ENCODE assay signal across 9 mouse cellular contexts in genomic region chr1:143788584-143789227, GRCm38 (mm10). TPM values are rescaled to one million over a fixed set of nuclear protein-coding genes. Genes with fewer than 3 reads are reported as not detected.
DNase-seq lines count a peak whose midpoint lies in the region; ATAC-seq and TF ChIP-seq lines count a peak whose summit lies in the region.
"Had no signal": no experiment of that assay in that cellular context is flagged by ENCODE, and none has a peak within 500 bp of the region (broad histone marks: within the 10 kb centered on the region; RNA-seq: fewer than 3 reads in every experiment).

No protein-coding gene starts in this region.

- H3K9me3 ChIP-seq in kidney, embryonic 14.5 days (ENCODE audit: control insufficient read depth, low read length) = no peaks in the 10 kb centered on the region
- no peaks in the 10 kb centered on the region for H3K9me3 ChIP-seq in ES-E14 (ENCODE audit: control insufficient read depth, insufficient read depth, low read depth, low read length)
- no peaks in the 10 kb centered on the region for H3K9me3 ChIP-seq in hindbrain, embryonic 12.5 days (replicated peaks)

- H3K9ac ChIP-seq in kidney, embryonic 14.5 days (ENCODE audit: low read depth, low read length) = no peak overlapping the region
- no peak overlapping the region for H3K9ac ChIP-seq in ES-E14 (ENCODE audit: insufficient read depth, low read depth, low read length, poor library complexity, severe bottlenecking)
- no peak overlapping the region for H3K9ac ChIP-seq in hindbrain, embryonic 12.5 days

- H3K36me3 ChIP-seq in kidney, embryonic 14.5 days (ENCODE audit: control insufficient read depth, insufficient read depth, low read length) = peaks cover 4% of the 10 kb centered on the region; the same call in 1 of the 2 replicates
- H3K36me3 ChIP-seq in ES-E14 (ENCODE audit: control insufficient read depth, insufficient read depth, low read length, poor library complexity, severe bottlenecking) = peaks cover 5% of the 10 kb centered on the region
- H3K36me3 ChIP-seq in hindbrain, embryonic 12.5 days = no peaks in the 10 kb centered on the region

- in situ Hi-C loops in ES-E14 (cut with MboI; ENCODE audit: low sequenced_read_pairs in 2 of 2, unreplicated experiment in 2 of 2) = no loop called here

- no peak overlapping the region for H3K4me2 ChIP-seq in kidney, embryonic 14.5 days (replicated peaks; ENCODE audit: low read depth, low read length)
- no peak overlapping the region for H3K4me2 ChIP-seq in hindbrain, embryonic 12.5 days (replicated peaks)

- no peaks in the 10 kb centered on the region for H3K4me1 ChIP-seq in kidney, embryonic 14.5 days (ENCODE audit: control insufficient read depth, insufficient read depth, low read length)
- H3K4me1 ChIP-seq in ES-E14 (ENCODE audit: control insufficient read depth in 2 of 2, insufficient read depth in 2 of 2, low read length in 2 of 2, poor library complexity in 1 of 2) = no peaks in the 10 kb centered on the region
- no peaks in the 10 kb centered on the region for H3K4me1 ChIP-seq in hindbrain, embryonic 12.5 days

- WGBS in kidney, embryonic 14.5 days = 94% methylated on average over 2 of the region's 2 CpGs
- WGBS in hindbrain, embryonic 12.5 days = 75% methylated on average over 2 of the region's 2 CpGs

- no peak overlapping the region for H3K27ac ChIP-seq in kidney, embryonic 14.5 days (ENCODE audit: low read depth, low read length)
- no peak overlapping the region for H3K27ac ChIP-seq in ES-E14 (ENCODE audit: insufficient read depth, low read depth, low read length, poor library complexity, severe bottlenecking)
- H3K27ac ChIP-seq in hindbrain, embryonic 12.5 days = no peak overlapping the region

- H3K27me3 ChIP-seq in kidney, embryonic 14.5 days (ENCODE audit: control insufficient read depth, insufficient read depth, low read length) = no peaks in the 10 kb centered on the region
- no peaks in the 10 kb centered on the region for H3K27me3 ChIP-seq in hindbrain, embryonic 12.5 days

- no peak overlapping the region for H3K4me3 ChIP-seq in kidney, embryonic 14.5 days (ENCODE audit: low read length)
- H3K4me3 ChIP-seq in ES-E14 (ENCODE audit: insufficient read depth in 1 of 2, low read depth in 1 of 2, low read length in 2 of 2, poor library complexity in 1 of 2, severe bottlenecking in 1 of 2) = no peak overlapping the region
- no peak overlapping the region for H3K4me3 ChIP-seq in hindbrain, embryonic 12.5 days
- H3K4me3 ChIP-seq: myocyte had no signal

- DNase-seq in kidney, adult 18-20 months = peak; percentile 52
- DNase-seq in ES-E14 (ENCODE audit: low read depth, low spot score) (peak; percentile 50), adipocyte (ENCODE audit: low spot score) (no peak)
- DNase-seq in c-Kit-positive CD71-positive TER-119-negative erythroid progenitor cells, embryonic 14.5 days (ENCODE audit: low read depth) = peak; percentile 59
- DNase-seq in kidney, postnatal 25 days = peak; percentile 39 to 58
- DNase-seq in naive thymus-derived CD4-positive, alpha-beta T cell, adult 2 months (ENCODE audit: low read depth) = peak; percentile 74

- ATAC-seq in kidney, embryonic 14.5 days (ENCODE audit: low FRiP score, low TSS enrichment) = no peak
- ATAC-seq in hindbrain, embryonic 12.5 days (ENCODE audit: low FRiP score) = no peak

TF ChIP-seq in ES-E14, 5 proteins besides CTCF, POLR2A, EP300 and RAD21:
- no peak for TF ChIP-seq ZC3H11A (IDR thresholded peaks at IDR 0.05; ENCODE audit: borderline replicate concordance, low read depth, low read length)
- no peak for TF ChIP-seq ZNF384 (IDR thresholded peaks at IDR 0.05; ENCODE audit: low read depth, low read length)
- TF ChIP-seq HCFC1 (IDR thresholded peaks at IDR 0.05; ENCODE audit: borderline replicate concordance, insufficient read depth, low read length) = no peak
- TF ChIP-seq MAFK (IDR thresholded peaks at IDR 0.05; ENCODE audit: insufficient read depth, low read depth, low read length) = no peak
- no peak for TF ChIP-seq CHD2 (IDR thresholded peaks at IDR 0.05; ENCODE audit: low read depth, low read length)

RNA-seq across cellular contexts. Expression of gene Uchl5, which starts 11.6 kb away (rescaled TPM):
- polyA plus RNA-seq in kidney, embryonic 14.5 days (2014; fragmentation: Nextera tagmentation; extraction: Ambion mirVana) = 87.0 and 102 TPM in 2 replicates
- 41.7 and 58.5 TPM in 2 replicates for total RNA-seq in ES-E14 (2012; rRNA removed)
- 72.9 and 73.0 TPM in 2 replicates for polyA plus RNA-seq in hindbrain, embryonic 12.5 days (2016; fragmentation: Nextera tagmentation; extraction: Ambion mirVana)

RNA-seq across cellular contexts. Expression of gene Trove2, which starts 11.8 kb away (rescaled TPM):
- 11.3 and 17.4 TPM in 2 replicates for polyA plus RNA-seq in kidney, embryonic 14.5 days (2014; fragmentation: Nextera tagmentation; extraction: Ambion mirVana)
- total RNA-seq in ES-E14 (2012; rRNA removed) = 16.8 TPM in 2 replicates
- polyA plus RNA-seq in hindbrain, embryonic 12.5 days (2016; fragmentation: Nextera tagmentation; extraction: Ambion mirVana) = 47.1 and 51.9 TPM in 2 replicates
